Mouse (Mus musculus) limb, embryonic 15.5 days (tissue): ENCODE results near the gene Asmt. TPM values are rescaled to one million over a fixed set of nuclear protein-coding genes. Genes with fewer than 3 reads are reported as not detected.

Experiments used
- ATAC-seq: fragments of 200-750 bp; cut with Nextera tagmentation; 2 replicates; pipeline ENCODE4 v1.8.0; 2017; ENCODE audit warnings: low read depth, moderate TSS enrichment; ENCODE audit not compliant: insufficient number of reproducible peaks, low FRiP score, low TSS enrichment
- H3K27ac ChIP-seq: fragments of 300-500 bp; sonication (generic); 2 replicates; pipeline ENCODE4 v1.5.1; 2015; ENCODE audit warnings: moderate library complexity, mild to moderate bottlenecking, inconsistent platforms
- H3K27me3 ChIP-seq: fragments of 300-500 bp; sonication (generic); 2 replicates; pipeline ENCODE4 v1.6.1; 2015; ENCODE audit warnings: inconsistent platforms
- H3K36me3 ChIP-seq: fragments of 300-500 bp; sonication (generic); 2 replicates; pipeline ENCODE4 v1.6.1; 2015; ENCODE audit warnings: inconsistent platforms
- H3K4me1 ChIP-seq: fragments of 300-500 bp; sonication (generic); 2 replicates; pipeline ENCODE4 v1.6.1; 2015; ENCODE audit warnings: inconsistent platforms
- H3K4me2 ChIP-seq: fragments of 300-500 bp; sonication (generic); 2 replicates; pipeline ENCODE4 v1.6.1; 2015; ENCODE audit warnings: mild to moderate bottlenecking, inconsistent platforms
- H3K4me3 ChIP-seq: fragments of 300-500 bp; sonication (generic); 2 replicates; pipeline ENCODE4 v1.5.1; 2015; ENCODE audit warnings: mild to moderate bottlenecking, inconsistent platforms
- H3K9ac ChIP-seq: fragments of 300-500 bp; sonication (generic); 2 replicates; pipeline ENCODE4 v1.6.1; 2015; ENCODE audit warnings: inconsistent platforms
- H3K9me3 ChIP-seq: fragments of 300-500 bp; sonication (generic); 2 replicates; pipeline ENCODE4 v1.6.1; 2016; ENCODE audit warnings: inconsistent platforms
- WGBS: fragments of 180-500 bp; shearing (Covaris S2); methylation state at CpG from one replicate; pipeline ENCODE4 v1.1.7; 2015; 5-methylcytosine and 5-hydroxymethylcytosine counted together
- polyA plus RNA-seq: library from polyadenylated mRNA; unstranded; fragments of >200 nt; fragmentation: Nextera tagmentation; extraction: Ambion mirVana; gene quantifications from 2 replicates; pipeline ENCODE4 v1.2.1, GENCODE M21; 2015

Asmt gene
- not detected in 2 replicates for polyA plus RNA-seq

GRCm38 (mm10) chrX:170672594-170673092 lies at the start of gene Asmt:
Asmt (plus strand) TSS chrX:170672644.
- H3K4me2 ChIP-seq = no peak within 1 kb of the TSS
- H3K9ac ChIP-seq = no peak within 1 kb of the TSS
- H3K4me3 ChIP-seq = no peak within 1 kb of the TSS
- peaks cover 32% of the 10 kb centered on the region for H3K9me3 ChIP-seq
- H3K27ac ChIP-seq = no peak within 1 kb of the TSS
- H3K4me1 ChIP-seq = no peaks in the 10 kb centered on the region
- H3K27me3 ChIP-seq = no peaks in the 10 kb centered on the region
- H3K36me3 ChIP-seq = peaks cover 28% of the 10 kb centered on the region
- WGBS = 91% methylated on average over 14 of the region's 16 CpGs
- ATAC-seq = peak; percentile 76

DNA sequence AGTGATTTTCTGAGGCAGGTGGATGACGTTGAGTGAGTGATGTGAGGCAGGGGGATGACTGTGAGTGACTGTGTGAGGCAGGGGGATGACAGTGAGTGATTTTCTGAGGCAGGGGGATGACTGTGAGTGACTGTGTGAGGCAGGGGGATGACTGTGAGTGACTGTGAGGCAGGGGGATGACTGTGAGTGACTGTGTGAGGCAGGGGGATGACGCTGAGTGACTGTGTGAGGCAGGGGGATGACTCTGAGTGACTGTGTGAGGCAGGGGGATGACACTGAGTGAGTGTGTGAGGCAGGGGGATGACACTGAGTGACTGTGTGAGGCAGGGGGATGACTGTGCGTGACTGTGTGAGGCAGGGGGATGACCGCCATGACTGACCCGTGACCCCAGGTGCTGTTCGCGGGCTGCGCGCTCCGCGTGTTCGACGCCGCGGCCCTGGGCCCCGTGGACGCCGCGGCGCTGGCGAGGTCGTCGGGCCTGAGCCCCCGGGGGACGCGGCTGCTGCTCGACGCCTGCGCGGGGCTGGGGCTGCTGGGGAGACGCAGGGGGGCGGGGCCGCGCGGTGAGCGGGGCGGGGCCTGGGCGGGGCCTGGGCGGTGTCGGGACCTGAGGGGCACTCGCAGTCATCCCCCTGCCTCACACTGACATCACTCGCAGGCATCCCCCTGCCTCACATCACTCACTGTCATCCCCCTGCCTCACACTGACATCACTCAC lies 948 bp downstream of the Asmt start:
- WGBS = 71% methylated on average over 42 of the region's 42 CpGs

DNA sequence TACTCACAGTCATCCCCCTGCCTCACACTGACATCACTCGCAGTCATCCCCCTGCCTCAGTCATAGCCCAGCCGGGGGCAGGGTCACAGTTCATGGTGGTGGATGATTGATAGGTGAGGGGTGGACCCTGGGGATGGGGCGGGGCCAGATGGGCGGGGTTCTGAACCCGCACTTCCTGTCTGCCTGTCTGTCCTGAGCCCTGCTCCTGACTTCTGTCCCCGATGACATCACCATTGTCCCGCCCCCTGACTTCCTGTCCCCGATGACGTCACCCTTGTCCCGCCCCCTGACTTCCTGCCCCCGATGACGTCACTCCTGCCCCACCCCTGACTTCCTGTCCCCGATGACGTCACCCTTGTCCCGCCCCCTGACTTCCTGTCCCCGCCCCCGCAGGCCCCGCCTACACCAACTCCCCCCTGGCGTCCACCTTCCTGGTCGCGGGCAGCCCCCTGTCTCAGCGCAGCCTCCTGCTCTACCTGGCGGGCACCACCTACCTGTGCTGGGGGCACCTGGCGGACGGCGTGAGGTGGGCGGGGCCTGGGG lies 1.9 kb downstream of the Asmt start:
- WGBS = 73% methylated on average over 27 of the region's 27 CpGs
- peak; percentile 40 for ATAC-seq
- Histone ChIP-seq H3K27ac (no peak overlapping the region), H3K4me2 (no peak overlapping the region), H3K9me3 (peaks cover 32% of the 10 kb centered on the region), H3K27me3 (no peaks in the 10 kb centered on the region), H3K4me1 (no peaks in the 10 kb centered on the region), H3K36me3 (peaks cover 28% of the 10 kb centered on the region), H3K9ac (no peak overlapping the region), H3K4me3 (no peak overlapping the region)

More for the DNA sequence above, 948 bp downstream of the Asmt start:
- Histone ChIP-seq H3K4me3 (no peak overlapping the region), H3K4me2 (no peak overlapping the region), H3K9ac (no peak overlapping the region), H3K27me3 (no peaks in the 10 kb centered on the region), H3K27ac (no peak overlapping the region), H3K36me3 (peaks cover 28% of the 10 kb centered on the region), H3K4me1 (no peaks in the 10 kb centered on the region), H3K9me3 (peaks cover 32% of the 10 kb centered on the region)
- ATAC-seq = peak; percentile 82

- Histone ChIP-seq H3K9ac (no peak overlapping the region), H3K4me2 (no peak overlapping the region), H3K9me3 (peaks cover 32% of the 10 kb centered on the region), H3K36me3 (peaks cover 28% of the 10 kb centered on the region), H3K4me1 (no peaks in the 10 kb centered on the region), H3K27me3 (no peaks in the 10 kb centered on the region), H3K27ac (no peak overlapping the region), H3K4me3 (no peak overlapping the region)
- WGBS = 89% methylated on average over 39 of the region's 39 CpGs
- no peak; the same call in 1 of the 2 replicates for ATAC-seq
Observed at GRCm38 (mm10) chrX:170674885-170675876, 2.7 kb downstream of the Asmt start.

- peaks cover 32% of the 10 kb centered on the region for H3K9me3 ChIP-seq
- no peak for ATAC-seq
- peaks cover 28% of the 10 kb centered on the region for H3K36me3 ChIP-seq
Observed at GRCm38 (mm10) chrX:170675923-170676605, 3.6 kb downstream of the Asmt start.

GRCm38 (mm10) chrX:170676606-170677239 lies 4.3 kb downstream of the Asmt start:
- Histone ChIP-seq H3K4me1 (no peaks in the 10 kb centered on the region), H3K9me3 (peaks cover 32% of the 10 kb centered on the region), H3K27me3 (no peaks in the 10 kb centered on the region), H3K4me2 (no peak overlapping the region), H3K36me3 (peaks cover 28% of the 10 kb centered on the region), H3K27ac (no peak overlapping the region), H3K9ac (no peak overlapping the region), H3K4me3 (no peak overlapping the region)
- no peak for ATAC-seq
- 92% methylated on average over 66 of the region's 67 CpGs for WGBS

More at GRCm38 (mm10) chrX:170675923-170676605, 3.6 kb downstream of the Asmt start:
- 97% methylated on average over 33 of the region's 39 CpGs for WGBS
- no peak overlapping the region for H3K27ac ChIP-seq
- no peaks in the 10 kb centered on the region for H3K4me1 ChIP-seq
- no peak overlapping the region for H3K4me3 ChIP-seq
- no peaks in the 10 kb centered on the region for H3K27me3 ChIP-seq
- no peak overlapping the region for H3K9ac ChIP-seq
- H3K4me2 ChIP-seq = no peak overlapping the region

- H3K36me3 ChIP-seq = peaks cover 28% of the 10 kb centered on the region
- no peak for ATAC-seq
- no peaks in the 10 kb centered on the region for H3K27me3 ChIP-seq
- 97% methylated on average over 17 of the region's 17 CpGs for WGBS
- no peak overlapping the region for H3K9ac ChIP-seq
- no peaks in the 10 kb centered on the region for H3K4me1 ChIP-seq
- no peak overlapping the region for H3K27ac ChIP-seq
- no peak overlapping the region for H3K4me3 ChIP-seq
- H3K4me2 ChIP-seq = no peak overlapping the region
- peaks cover 32% of the 10 kb centered on the region for H3K9me3 ChIP-seq
Observed at GRCm38 (mm10) chrX:170677266-170677665, 4.8 kb downstream of the Asmt start.

- H3K9ac ChIP-seq = no peak overlapping the region
- no peak for ATAC-seq
- no peak overlapping the region for H3K4me3 ChIP-seq
- peaks cover 31% of the 10 kb centered on the region for H3K9me3 ChIP-seq
- peaks cover 26% of the 10 kb centered on the region for H3K36me3 ChIP-seq
- no peaks in the 10 kb centered on the region for H3K4me1 ChIP-seq
- H3K27ac ChIP-seq = no peak overlapping the region
- 97% methylated on average over 53 of the region's 53 CpGs for WGBS
- no peak overlapping the region for H3K4me2 ChIP-seq
- no peaks in the 10 kb centered on the region for H3K27me3 ChIP-seq
Observed at GRCm38 (mm10) chrX:170677680-170678079, 5.2 kb downstream of the Asmt start.
